Mouse (Mus musculus) limb, embryonic 14.5 days (tissue): ENCODE results near the gene Tuba4a. TPM values are rescaled to one million over a fixed set of nuclear protein-coding genes. Genes with fewer than 3 reads are reported as not detected.
A peak's percentile ranks its signal among the peaks of the same experiment; 100 is the strongest.

ENCODE experiments used
- ATAC-seq: fragments of 200-750 bp; cut with Nextera tagmentation; 2 replicates; pipeline ENCODE4 v1.8.0; 2017; ENCODE audit warnings: low read depth, moderate number of reproducible peaks, moderate TSS enrichment; ENCODE audit not compliant: low FRiP score
- DNase-seq: peaks from one replicate; pipeline ENCODE4 v3.0.0-alpha.2; 2015; ENCODE audit warnings: low spot score
- H3K27ac ChIP-seq: fragments of 300-500 bp; sonication (generic); replicated peaks from 2 replicates; pipeline ENCODE4 v1.5.1; 2014; ENCODE audit warnings: low read depth, mild to moderate bottlenecking, low read length, moderate library complexity, mixed read lengths
- H3K27me3 ChIP-seq: fragments of 300-500 bp; sonication (generic); 2 replicates; pipeline ENCODE4 v1.6.1; 2014; ENCODE audit warnings: low read length, mixed read lengths; ENCODE audit not compliant: control insufficient read depth, insufficient read depth
- H3K36me3 ChIP-seq: fragments of 300-500 bp; sonication (generic); 2 replicates; pipeline ENCODE4 v1.6.1; 2014; ENCODE audit warnings: mild to moderate bottlenecking, low read length, moderate library complexity, mixed read lengths; ENCODE audit not compliant: control insufficient read depth, insufficient read depth
- H3K4me1 ChIP-seq: fragments of 300-500 bp; sonication (generic); 2 replicates; pipeline ENCODE4 v1.6.1; 2014; ENCODE audit warnings: antibody characterized with exemption, low read length, mixed read lengths; ENCODE audit not compliant: control insufficient read depth, insufficient read depth
- H3K4me2 ChIP-seq: fragments of 300-500 bp; sonication (generic); replicated peaks from 2 replicates; pipeline ENCODE4 v1.6.1; 2014; ENCODE audit warnings: low read depth, mild to moderate bottlenecking, low read length, moderate library complexity; ENCODE audit not compliant: severe bottlenecking
- H3K4me3 ChIP-seq: fragments of 300-500 bp; sonication (generic); replicated peaks from 2 replicates; pipeline ENCODE4 v1.5.1; 2014; ENCODE audit warnings: low read length
- H3K9ac ChIP-seq: fragments of 300-500 bp; sonication (generic); 2 replicates; pipeline ENCODE4 v1.6.1; 2014; ENCODE audit warnings: mild to moderate bottlenecking, low read depth, low read length, moderate library complexity; ENCODE audit not compliant: severe bottlenecking
- H3K9me3 ChIP-seq: fragments of 300-500 bp; sonication (generic); 2 replicates; pipeline ENCODE4 v1.6.1; 2016; ENCODE audit warnings: low read length; ENCODE audit not compliant: control insufficient read depth
- POLR2A ChIP-seq: fragments of 200-500 bp; IDR thresholded peaks from 2 replicates; pipeline ENCODE4 v1.8.0; 2012; ENCODE audit warnings: inconsistent platforms, mild to moderate bottlenecking, moderate library complexity, borderline replicate concordance; ENCODE audit not compliant: insufficient read depth, insufficient read length; ENCODE audit errors: extremely low read depth
- WGBS: fragments of 180-500 bp; shearing (Covaris S2); extraction: QIAGEN DNeasy Blood & Tissue Kit; methylation state at CpG from one replicate; pipeline ENCODE4 v1.1.7; 2014; 5-methylcytosine and 5-hydroxymethylcytosine counted together
- polyA plus RNA-seq, 2 experiments: library from polyadenylated mRNA; depleted of rRNA in 1 of 2; stranded (reverse) in 1 of 2; unstranded in 1 of 2; fragments of >200 nt; fragmentation: Nextera tagmentation in 1 of 2; extraction: Ambion mirVana in 1 of 2; gene quantifications; 2 replicates each; pipeline versions ENCODE4 v1.2.1 to v1.2.3; 2012 to 2014

Tuba4a gene
- polyA plus RNA-seq (2012; rRNA removed) (20.9 and 25.1 TPM in 2 replicates), polyA plus RNA-seq (2014; fragmentation: Nextera tagmentation; extraction: Ambion mirVana) (38.5 and 55.9 TPM in 2 replicates)

DNA sequence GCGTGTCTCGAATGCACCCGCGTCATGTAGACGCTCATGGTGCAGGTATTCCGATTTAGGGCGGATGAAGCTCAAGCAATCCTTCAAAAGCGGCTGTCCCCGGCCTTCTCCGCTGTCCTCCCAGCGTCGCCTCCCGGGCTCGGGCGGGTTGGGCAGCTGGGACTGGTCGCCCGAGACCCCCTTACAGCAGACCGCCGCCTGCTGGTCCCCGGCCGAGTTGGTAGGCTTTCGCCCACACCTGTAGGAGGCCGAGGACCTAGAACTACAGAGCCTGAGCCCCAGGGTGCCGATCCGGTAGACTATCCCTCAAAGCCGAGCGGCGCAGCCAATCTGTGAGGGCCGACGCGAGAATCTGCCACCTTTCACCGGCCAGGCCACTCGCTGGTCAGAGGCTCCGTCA lies at the start of gene Tuba4a:
TSS of gene Tuba4a (minus strand) at position 335 of the 400 bp plus-strand sequence.
- ATAC-seq, result peak; percentile 39; the same call in 1 of the 2 replicates
- under 1% methylated on average over 26 of the region's 34 CpGs for WGBS

DNA sequence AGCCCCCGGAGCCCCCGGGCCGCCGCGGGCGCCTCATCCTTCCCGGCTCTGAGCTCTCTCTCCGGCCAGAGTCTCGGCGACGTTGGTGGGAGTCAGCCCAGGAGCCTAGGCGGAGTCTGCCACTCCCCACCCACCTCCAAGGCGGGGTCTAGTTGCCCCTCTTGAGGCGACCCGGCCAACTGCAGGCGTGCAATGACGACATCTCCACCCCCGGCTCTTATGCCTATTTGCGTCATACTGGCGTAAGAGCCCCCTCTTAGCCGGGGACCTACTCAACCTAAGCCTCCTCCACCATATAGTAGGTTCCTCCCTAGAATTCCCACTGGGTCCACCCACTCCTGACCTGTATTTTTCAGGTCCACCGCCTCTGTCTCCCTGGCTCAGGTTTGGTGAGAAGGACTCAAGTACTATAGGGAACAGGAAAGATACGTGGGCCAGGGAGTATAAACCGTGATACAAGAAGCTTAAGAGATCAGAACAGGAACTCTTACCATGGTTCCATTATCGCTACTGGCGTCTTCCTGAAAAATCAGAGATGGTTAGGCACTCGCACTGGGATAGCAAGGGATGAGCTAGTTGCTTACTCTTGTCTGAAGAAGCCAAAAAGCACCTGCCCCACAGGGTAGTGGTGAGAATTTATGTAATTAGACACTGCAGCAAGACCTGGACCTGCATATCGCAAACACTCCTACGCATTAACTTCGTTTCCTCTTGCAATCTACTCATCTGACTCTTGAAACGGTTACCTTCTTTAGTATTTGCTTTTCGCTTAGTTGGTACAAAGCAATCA lies 44.6 kb upstream of the Tuba4a start, which contains the start of gene Ptprn:
TSS of gene Ptprn (minus strand) at position 412 of the 790 bp plus-strand sequence.
- Histone ChIP-seq H3K27me3 (peaks cover 41% of the 10 kb centered on the region), H3K9me3 (no peaks in the 10 kb centered on the region), H3K4me2 (no peak within 1 kb of the TSS)

More for the DNA sequence above, at the start of gene Tuba4a:
- peaks cover 14% of the 10 kb centered on the region for H3K36me3 ChIP-seq
- H3K27me3 ChIP-seq, result peaks cover 32% of the 10 kb centered on the region
- H3K4me2 ChIP-seq, result peak within 1 kb of the TSS; percentile 99
- no peak for TF ChIP-seq POLR2A
- H3K9ac ChIP-seq, result peak within 1 kb of the TSS; percentile 47
- H3K27ac ChIP-seq, result no peak within 1 kb of the TSS
- peaks cover 13% of the 10 kb centered on the region for H3K4me1 ChIP-seq
- no peak for DNase-seq
- H3K9me3 ChIP-seq, result no peaks in the 10 kb centered on the region
- peak within 1 kb of the TSS; percentile 53 for H3K4me3 ChIP-seq

DNA sequence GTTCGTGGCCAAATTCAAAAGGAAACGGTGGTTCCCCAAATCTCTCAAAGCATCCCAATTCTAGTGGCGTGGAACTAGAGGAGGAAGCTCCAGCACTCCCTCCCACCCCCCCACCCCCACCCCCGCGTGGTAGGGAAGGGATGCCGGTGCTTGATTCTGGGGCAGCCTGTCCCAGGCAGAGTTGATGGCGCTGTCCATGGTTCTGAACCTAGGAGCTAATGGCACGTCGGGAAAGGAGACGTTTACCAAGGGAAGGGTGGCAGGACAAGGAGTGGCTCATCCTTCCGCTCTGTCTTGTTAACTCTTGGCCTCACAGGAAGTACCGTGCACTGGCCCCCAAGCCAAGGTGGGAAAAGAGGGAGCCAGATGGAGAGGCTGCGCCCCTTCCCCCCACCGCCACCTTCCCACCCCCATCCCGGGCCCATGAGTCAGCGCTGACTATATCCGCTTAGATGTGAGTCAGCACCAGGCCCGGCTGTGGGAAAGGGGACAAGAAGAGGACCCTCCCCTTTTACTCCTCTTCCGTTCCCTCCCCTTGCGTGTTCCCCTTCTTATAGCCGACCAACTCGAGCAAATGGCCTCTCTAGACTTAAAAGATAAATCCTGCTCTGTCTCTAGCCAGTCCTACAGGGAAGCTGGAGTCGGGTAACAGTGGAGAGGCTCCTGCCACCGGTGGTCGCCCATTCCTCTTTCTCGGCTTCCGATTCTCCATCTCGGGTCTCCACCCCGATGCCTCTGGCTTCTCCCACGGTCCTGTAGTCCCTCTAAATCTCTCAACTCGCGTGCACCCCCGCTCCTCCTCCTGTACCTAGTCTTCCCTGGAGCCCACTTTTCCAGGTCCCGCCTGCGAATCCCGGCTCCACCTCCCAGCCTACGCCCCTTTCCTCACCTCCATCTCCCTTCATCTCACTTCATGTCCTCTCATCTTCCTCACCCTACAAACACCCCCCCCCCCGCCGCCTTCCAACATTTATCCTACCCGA lies 43.6 kb upstream of the Tuba4a start:
- H3K4me2 ChIP-seq, result no peak overlapping the region
- peaks cover 41% of the 10 kb centered on the region for H3K27me3 ChIP-seq
- no peak overlapping the region for H3K9ac ChIP-seq
- no peaks in the 10 kb centered on the region for H3K9me3 ChIP-seq
- 3% methylated on average over 39 of the region's 40 CpGs for WGBS
- H3K4me3 ChIP-seq, result no peak overlapping the region
- no peak for ATAC-seq
- H3K4me1 ChIP-seq, result no peaks in the 10 kb centered on the region
- peak; percentile 77 for DNase-seq
- no peak for TF ChIP-seq POLR2A
- no peaks in the 10 kb centered on the region for H3K36me3 ChIP-seq
- no peak overlapping the region for H3K27ac ChIP-seq

More for the DNA sequence above, 44.6 kb upstream of the Tuba4a start, which contains the start of gene Ptprn:
- H3K4me3 ChIP-seq, result no peak within 1 kb of the TSS
- no peak within 1 kb of the TSS for H3K27ac ChIP-seq
- H3K9ac ChIP-seq, result no peak within 1 kb of the TSS
- WGBS, result 12% methylated on average over 31 of the region's 32 CpGs
- DNase-seq (no peak), ATAC-seq (no peak)
- TF ChIP-seq POLR2A, result no peak
- no peaks in the 10 kb centered on the region for H3K36me3 ChIP-seq
- H3K4me1 ChIP-seq, result no peaks in the 10 kb centered on the region

GRCm38 (mm10) chr1:75261278-75261677 lies 41.6 kb upstream of the Tuba4a start:
- ATAC-seq, result no peak
- no peaks in the 10 kb centered on the region for H3K4me1 ChIP-seq
- H3K4me2 ChIP-seq, result no peak overlapping the region
- H3K27ac ChIP-seq, result no peak overlapping the region
- peaks cover 41% of the 10 kb centered on the region for H3K27me3 ChIP-seq
- no peaks in the 10 kb centered on the region for H3K9me3 ChIP-seq
- H3K9ac ChIP-seq, result no peak overlapping the region
- no peak overlapping the region for H3K4me3 ChIP-seq
- DNase-seq, result no peak
- no peaks in the 10 kb centered on the region for H3K36me3 ChIP-seq
- no peak for TF ChIP-seq POLR2A

GRCm38 (mm10) chr1:75255516-75256046 lies 35.9 kb upstream of the Tuba4a start:
- Histone ChIP-seq H3K4me1 (peaks cover 7% of the 10 kb centered on the region; the same call in 1 of the 2 replicates), H3K9me3 (no peaks in the 10 kb centered on the region), H3K9ac (no peak overlapping the region), H3K27me3 (no peaks in the 10 kb centered on the region), H3K4me2 (no peak overlapping the region), H3K4me3 (no peak overlapping the region), H3K36me3 (no peaks in the 10 kb centered on the region), H3K27ac (no peak overlapping the region)
- 68% methylated on average over 10 of the region's 10 CpGs for WGBS
- ATAC-seq, result no peak
- TF ChIP-seq POLR2A, result no peak
- no peak for DNase-seq
